Mouse (Mus musculus) embryonic fibroblast, embryonic 13.5 days (primary cell): Measurements from ENCODE around the gene Rasgef1b. TPM values are rescaled to one million over a fixed set of nuclear protein-coding genes. Genes with fewer than 3 reads are reported as not detected.

Source experiments
- H3K27ac ChIP-seq: 2 replicates; pipeline ENCODE4 v1.5.1; 2012; ENCODE audit warnings: low read length, control low read depth, inconsistent platforms; ENCODE audit not compliant: insufficient read depth
- H3K4me1 ChIP-seq: 2 replicates; pipeline ENCODE4 v1.6.1; 2011; ENCODE audit warnings: low read length; ENCODE audit not compliant: control insufficient read depth, insufficient read depth
- H3K4me3 ChIP-seq: 2 replicates; pipeline ENCODE4 v1.5.1; 2011; ENCODE audit warnings: mild to moderate bottlenecking, control low read depth, low read length; ENCODE audit not compliant: insufficient read depth
- CTCF ChIP-seq: IDR thresholded peaks from 2 replicates; pipeline ENCODE4 v1.5.1; 2011; ENCODE audit warnings: mild to moderate bottlenecking, control low read depth, low read length, moderate library complexity, borderline replicate concordance; ENCODE audit not compliant: insufficient read depth
- POLR2A ChIP-seq: IDR thresholded peaks from 2 replicates; pipeline ENCODE4 v1.6.1; 2011; ENCODE audit warnings: low read depth, mild to moderate bottlenecking, control low read depth, low read length, moderate library complexity
- polyA plus RNA-seq: library from polyadenylated mRNA; stranded (reverse); fragments of >200 nt; gene quantifications from 2 replicates; pipeline ENCODE4 v1.2.4, GENCODE M21; 2011; ENCODE audit warnings: low read depth; ENCODE audit not compliant: missing spikeins, insufficient read length

The Rasgef1b gene
- polyA plus RNA-seq, 1 experiment: 2.1 TPM

GRCm38 (mm10) chr5:99445242-99445641 is 283.6 kb downstream of the Rasgef1b start:
- TF ChIP-seq POLR2A (no peak), CTCF (no peak)
- H3K4me3 ChIP-seq: no peak overlapping the region

GRCm38 (mm10) chr5:99444777-99445176 is 284.1 kb downstream of the Rasgef1b start:
- Histone ChIP-seq H3K4me3 (no peak overlapping the region), H3K27ac (no peak overlapping the region), H3K4me1 (no peaks in the 10 kb centered on the region)
- no peak for TF ChIP-seq POLR2A

More at GRCm38 (mm10) chr5:99445242-99445641, 283.6 kb downstream of the Rasgef1b start:
- no peak overlapping the region for H3K27ac ChIP-seq
- no peaks in the 10 kb centered on the region for H3K4me1 ChIP-seq

- no peak for TF ChIP-seq POLR2A
- no peak for TF ChIP-seq CTCF
- H3K4me1 ChIP-seq: no peaks in the 10 kb centered on the region
- H3K4me3 ChIP-seq: no peak overlapping the region
- no peak overlapping the region for H3K27ac ChIP-seq
These were observed 288.8 kb downstream of the Rasgef1b start for GRCm38 (mm10) chr5:99440109-99440508.

- no peak overlapping the region for H3K4me3 ChIP-seq
- H3K4me1 ChIP-seq: no peaks in the 10 kb centered on the region
- no peak for TF ChIP-seq POLR2A
- no peak overlapping the region for H3K27ac ChIP-seq
These were observed 290.3 kb downstream of the Rasgef1b start for GRCm38 (mm10) chr5:99438526-99438925.

- Histone ChIP-seq H3K27ac (no peak overlapping the region), H3K4me3 (no peak overlapping the region)
- TF ChIP-seq CTCF (no peak), POLR2A (no peak)
These were observed 294.6 kb downstream of the Rasgef1b start for GRCm38 (mm10) chr5:99434226-99434625.

GRCm38 (mm10) chr5:99432471-99432870 is 296.4 kb downstream of the Rasgef1b start:
- Histone ChIP-seq H3K4me3 (no peak overlapping the region), H3K4me1 (no peaks in the 10 kb centered on the region), H3K27ac (no peak overlapping the region)
- no peak for TF ChIP-seq POLR2A
- no peak for TF ChIP-seq CTCF

More at GRCm38 (mm10) chr5:99434226-99434625, 294.6 kb downstream of the Rasgef1b start:
- no peaks in the 10 kb centered on the region for H3K4me1 ChIP-seq

GRCm38 (mm10) chr5:99429273-99429672 is 299.6 kb downstream of the Rasgef1b start:
- Histone ChIP-seq H3K27ac (no peak overlapping the region), H3K4me3 (no peak overlapping the region), H3K4me1 (no peaks in the 10 kb centered on the region)
- no peak for TF ChIP-seq POLR2A
- TF ChIP-seq CTCF: no peak

- Histone ChIP-seq H3K4me3 (no peak overlapping the region), H3K4me1 (peaks cover 1% of the 10 kb centered on the region; the same call in 1 of the 2 replicates), H3K27ac (no peak overlapping the region)
- no peak for TF ChIP-seq CTCF
- TF ChIP-seq POLR2A: no peak
These were observed 300.2 kb downstream of the Rasgef1b start for GRCm38 (mm10) chr5:99428648-99429047.

- no peak for TF ChIP-seq POLR2A
- no peak for TF ChIP-seq CTCF
- H3K4me3 ChIP-seq: no peak overlapping the region
- no peak overlapping the region for H3K27ac ChIP-seq
- H3K4me1 ChIP-seq: peaks cover 2% of the 10 kb centered on the region; the same call in 1 of the 2 replicates
These were observed 305.6 kb downstream of the Rasgef1b start for GRCm38 (mm10) chr5:99423271-99423670.

GRCm38 (mm10) chr5:99422856-99423255 is 306.0 kb downstream of the Rasgef1b start:
- Histone ChIP-seq H3K4me3 (no peak overlapping the region), H3K27ac (no peak overlapping the region), H3K4me1 (peaks cover 2% of the 10 kb centered on the region; the same call in 1 of the 2 replicates)
- TF ChIP-seq CTCF (no peak), POLR2A (no peak)

GRCm38 (mm10) chr5:99422092-99422491 is 306.8 kb downstream of the Rasgef1b start:
- TF ChIP-seq CTCF (no peak), POLR2A (no peak)
- no peak overlapping the region for H3K4me3 ChIP-seq
- no peak overlapping the region for H3K27ac ChIP-seq
- H3K4me1 ChIP-seq: peaks cover 2% of the 10 kb centered on the region; the same call in 1 of the 2 replicates

GRCm38 (mm10) chr5:99419872-99420271 is 309.0 kb downstream of the Rasgef1b start:
- Histone ChIP-seq H3K4me3 (no peak overlapping the region), H3K4me1 (peaks cover 2% of the 10 kb centered on the region; the same call in 1 of the 2 replicates), H3K27ac (no peak overlapping the region)
- no peak for TF ChIP-seq POLR2A
- TF ChIP-seq CTCF: no peak
